Mouse (Mus musculus): ENCODE measurements around the gene Tenm3. TPM values are rescaled to one million over a fixed set of nuclear protein-coding genes. Genes with fewer than 3 reads are reported as not detected.

The Tenm3 gene
- total RNA-seq, 1 experiment from 2014 or later: not detected

GRCm38 (mm10) chr8:48310240-48310849 is 533.4 kb downstream of the Tenm3 start:
- ATAC-seq (replicated peaks; ENCODE audit: low read depth, poor library complexity, severe bottlenecking): no peak

GRCm38 (mm10) chr8:48309191-48309987 is 534.4 kb downstream of the Tenm3 start:
- ATAC-seq (replicated peaks; ENCODE audit: low read depth, poor library complexity, severe bottlenecking): no peak

GRCm38 (mm10) chr8:48304224-48304623 is 539.5 kb downstream of the Tenm3 start:
- no peak for ATAC-seq (replicated peaks; ENCODE audit: low read depth, poor library complexity, severe bottlenecking)

GRCm38 (mm10) chr8:48300613-48301037 is 543.1 kb downstream of the Tenm3 start:
- ATAC-seq (replicated peaks; ENCODE audit: low read depth, poor library complexity, severe bottlenecking): no peak

GRCm38 (mm10) chr8:48300061-48300460 is 543.7 kb downstream of the Tenm3 start:
- no peak for ATAC-seq (replicated peaks; ENCODE audit: low read depth, poor library complexity, severe bottlenecking)

GRCm38 (mm10) chr8:48299341-48299740 is 544.4 kb downstream of the Tenm3 start:
- no peak for ATAC-seq (replicated peaks; ENCODE audit: low read depth, poor library complexity, severe bottlenecking)

GRCm38 (mm10) chr8:48296371-48296770 is 547.4 kb downstream of the Tenm3 start:
- ATAC-seq (replicated peaks; ENCODE audit: low read depth, poor library complexity, severe bottlenecking): no peak

GRCm38 (mm10) chr8:48295558-48295957 is 548.2 kb downstream of the Tenm3 start:
- ATAC-seq (replicated peaks; ENCODE audit: low read depth, poor library complexity, severe bottlenecking): no peak

GRCm38 (mm10) chr8:48293797-48294196 is 550.0 kb downstream of the Tenm3 start:
- no peak for ATAC-seq (replicated peaks; ENCODE audit: low read depth, poor library complexity, severe bottlenecking)

GRCm38 (mm10) chr8:48285432-48285831 is 558.3 kb downstream of the Tenm3 start:
- no peak for ATAC-seq (replicated peaks; ENCODE audit: low read depth, poor library complexity, severe bottlenecking)

GRCm38 (mm10) chr8:48281855-48282254 is 561.9 kb downstream of the Tenm3 start:
- no peak for ATAC-seq (replicated peaks; ENCODE audit: low read depth, poor library complexity, severe bottlenecking)

- ATAC-seq (replicated peaks; ENCODE audit: low read depth, poor library complexity, severe bottlenecking): no peak
Observed at GRCm38 (mm10) chr8:48279360-48279759, 564.4 kb downstream of the Tenm3 start.

- ATAC-seq (replicated peaks; ENCODE audit: low read depth, poor library complexity, severe bottlenecking): no peak
Observed at GRCm38 (mm10) chr8:48277986-48278635, 565.6 kb downstream of the Tenm3 start.

- no peak for ATAC-seq (replicated peaks; ENCODE audit: low read depth, poor library complexity, severe bottlenecking)
Observed at GRCm38 (mm10) chr8:48275066-48275465, 568.7 kb downstream of the Tenm3 start.

- no peak for ATAC-seq (replicated peaks; ENCODE audit: low read depth, poor library complexity, severe bottlenecking)
Observed at GRCm38 (mm10) chr8:48274566-48274965, 569.2 kb downstream of the Tenm3 start.

GRCm38 (mm10) chr8:48268638-48269037 is 575.1 kb downstream of the Tenm3 start:
- no peak for ATAC-seq (replicated peaks; ENCODE audit: low read depth, poor library complexity, severe bottlenecking)

- ATAC-seq (replicated peaks; ENCODE audit: low read depth, poor library complexity, severe bottlenecking): no peak
Observed at GRCm38 (mm10) chr8:48260265-48260664, 583.5 kb downstream of the Tenm3 start.

GRCm38 (mm10) chr8:48259832-48260231 is 583.9 kb downstream of the Tenm3 start:
- no peak for ATAC-seq (replicated peaks; ENCODE audit: low read depth, poor library complexity, severe bottlenecking)

GRCm38 (mm10) chr8:48243876-48244275 is 599.9 kb downstream of the Tenm3 start:
- no peak for ATAC-seq (replicated peaks; ENCODE audit: low read depth, poor library complexity, severe bottlenecking)

- ATAC-seq (replicated peaks; ENCODE audit: low read depth, poor library complexity, severe bottlenecking): no peak
Observed at GRCm38 (mm10) chr8:48240917-48241531, 602.7 kb downstream of the Tenm3 start.

- no peak for ATAC-seq (replicated peaks; ENCODE audit: low read depth, poor library complexity, severe bottlenecking)
Observed at GRCm38 (mm10) chr8:48236968-48237367, 606.8 kb downstream of the Tenm3 start.
